Mouse (Mus musculus) heart, postnatal 36 days (tissue): ENCODE measurements around the gene St6galnac3. TPM values are rescaled to one million over a fixed set of nuclear protein-coding genes. Genes with fewer than 3 reads are reported as not detected.
"Not testable (repeated sequence)": the region's sequence is repeated elsewhere in the genome, so short reads cannot be mapped to it uniquely, and the experiment has no call there.

Experiments
- DNase-seq, 2 experiments: peaks; one replicate each; pipeline ENCODE4 v3.0.0; 2021 to 2022
- intact Hi-C: fragments of 180-260 bp; cut with DNase I; formaldehyde crosslinking; loops from one replicate; pipeline ENCODE4 v1.15.1; 2025
- total RNA-seq, 2 experiments: library from RNA; stranded (reverse); gene quantifications; 2 replicates each; pipeline ENCODE4 v1.2.3; 2021

Gene St6galnac3
- total RNA-seq, 2 experiments from 2014 or later = 4.1 to 6.6 TPM

DNA sequence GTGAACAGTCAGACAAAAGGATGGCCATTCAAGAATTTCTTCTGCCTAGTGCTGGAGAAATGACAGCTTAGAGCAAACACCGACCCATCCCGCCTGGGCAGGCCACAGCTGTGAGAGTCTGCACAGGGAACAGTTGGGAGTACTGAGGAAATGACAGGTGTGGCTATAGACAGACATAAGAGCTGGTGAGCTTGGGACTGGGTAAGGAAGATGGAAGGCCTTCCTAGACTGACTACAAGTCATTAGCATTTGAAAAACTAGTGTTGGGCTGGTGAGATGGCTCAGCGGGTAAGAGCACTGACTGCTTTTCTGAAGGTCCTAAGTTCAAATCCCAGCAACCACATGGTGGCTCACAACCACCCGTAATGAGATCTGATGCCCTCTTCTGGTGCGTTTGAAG, 340.3 kb downstream of the St6galnac3 start:
- intact Hi-C loops = not testable (repeated sequence)

DNA sequence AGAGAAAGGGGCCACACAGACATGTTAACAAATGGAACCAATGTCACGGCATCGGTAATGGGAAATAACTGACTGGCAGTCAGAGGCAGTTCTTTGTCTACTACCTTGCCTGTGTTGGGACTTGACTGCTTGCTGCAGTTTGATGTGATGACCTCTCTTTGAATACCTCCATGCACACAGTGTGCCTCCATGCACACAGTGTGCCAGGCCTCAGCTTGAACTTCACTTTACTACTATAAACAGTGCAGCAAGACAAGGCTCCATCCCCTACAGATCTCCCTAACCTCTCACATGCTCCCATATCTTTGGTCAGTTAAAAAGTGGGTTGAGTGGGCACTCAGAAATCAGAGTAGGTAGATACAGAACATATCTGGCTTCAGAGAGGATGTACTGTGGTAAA, 341.3 kb downstream of the St6galnac3 start:
- intact Hi-C loops = no loop called here
- DNase-seq = no peak

More for the DNA sequence above, 340.3 kb downstream of the St6galnac3 start:
- DNase-seq = not testable (repeated sequence)

DNA sequence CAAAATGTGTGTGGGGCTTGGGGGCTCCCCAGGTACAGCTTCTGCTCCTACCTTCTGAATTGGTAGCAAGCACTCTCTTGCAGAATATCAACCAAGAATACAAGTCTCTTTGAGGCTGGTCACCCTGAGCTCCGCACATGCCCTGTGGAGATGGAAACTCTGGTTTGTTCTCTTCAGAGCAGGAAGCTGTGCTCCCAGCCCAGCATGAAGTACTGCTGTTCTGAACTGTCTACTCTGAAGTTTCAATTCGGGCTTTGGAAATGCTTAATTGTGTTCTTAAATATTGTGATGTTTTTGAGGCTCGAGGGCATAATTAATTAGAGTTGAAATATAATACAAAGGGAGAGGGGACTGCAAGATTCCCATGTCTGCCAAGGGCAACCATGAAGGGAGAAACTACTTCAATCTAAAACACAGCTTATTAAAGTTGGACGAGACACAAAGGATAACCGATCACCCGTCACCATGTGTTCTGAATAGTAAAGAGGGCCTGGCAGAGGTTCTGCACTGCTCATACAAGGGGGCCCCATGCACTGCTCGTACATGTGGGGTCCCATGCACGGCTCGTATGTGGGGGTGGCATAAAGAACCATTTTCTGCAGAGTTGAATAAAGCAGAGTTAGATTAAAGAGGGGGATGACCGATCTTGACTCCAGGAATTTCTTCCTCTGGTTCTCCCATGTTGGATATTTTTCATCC, 359.8 kb downstream of the St6galnac3 start:
- DNase-seq = no peak
- intact Hi-C loops = no loop called here

DNA sequence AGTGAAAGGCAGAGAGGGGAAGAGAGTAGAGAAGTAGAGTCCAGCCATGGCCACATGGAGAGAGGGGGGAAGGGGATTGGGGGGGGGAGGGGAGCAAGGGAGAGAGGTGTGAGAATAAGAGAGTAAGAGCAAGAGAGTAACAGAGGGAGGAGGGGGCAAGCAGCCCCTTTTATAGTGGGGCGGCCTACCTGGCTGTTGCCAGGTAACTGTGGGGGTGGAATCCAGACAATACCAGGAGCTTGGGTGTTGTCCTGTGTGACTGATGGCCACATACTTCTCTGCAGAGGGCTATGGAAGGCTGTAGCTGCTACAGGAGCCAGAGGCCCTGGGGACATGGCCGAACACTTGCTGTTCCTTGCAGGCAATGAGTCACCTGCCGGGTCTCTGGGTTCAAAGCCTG, 360.6 kb downstream of the St6galnac3 start:
- intact Hi-C loops = no loop called here
- DNase-seq = no peak

DNA sequence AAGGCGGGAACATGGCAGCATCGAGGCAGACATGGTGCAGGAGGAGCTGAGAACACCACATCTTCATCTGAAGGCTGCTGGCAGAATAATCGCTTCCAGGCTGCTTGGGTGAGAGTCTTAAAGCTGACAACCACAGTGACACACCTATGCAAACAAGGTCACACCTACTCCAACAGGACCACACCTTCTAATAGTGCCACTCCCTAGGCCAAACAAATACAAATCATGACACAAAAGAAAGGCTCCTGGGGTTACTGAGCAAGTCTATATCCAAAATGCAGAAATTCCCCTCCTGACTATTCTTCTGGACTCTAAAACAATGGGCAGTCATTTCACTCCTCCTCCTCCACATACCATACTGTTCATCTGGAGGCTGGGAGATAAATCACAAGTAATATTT, 365.0 kb downstream of the St6galnac3 start:
- no peak for DNase-seq
- intact Hi-C loops = no loop called here

DNA sequence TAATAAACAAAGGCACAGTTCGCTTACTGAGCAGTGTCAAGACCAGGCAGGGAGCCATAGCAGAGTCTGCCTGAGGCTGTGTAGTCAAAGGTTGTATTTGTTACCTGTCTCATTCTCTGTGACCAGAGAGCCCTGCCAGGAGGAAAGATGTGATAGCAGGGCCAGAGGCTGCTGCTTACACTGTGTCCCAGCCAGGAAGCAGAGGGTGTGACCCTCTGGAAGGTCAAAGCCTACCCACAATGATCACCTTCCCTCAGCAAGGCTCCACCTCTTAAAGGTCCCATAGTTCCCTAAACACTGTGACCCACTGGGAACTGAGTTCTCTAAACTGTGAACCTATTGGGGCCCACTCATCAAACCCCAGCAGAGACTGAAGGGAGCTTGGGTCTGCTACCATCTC, 368.9 kb downstream of the St6galnac3 start:
- intact Hi-C loops = no loop called here
- DNase-seq = no peak

DNA sequence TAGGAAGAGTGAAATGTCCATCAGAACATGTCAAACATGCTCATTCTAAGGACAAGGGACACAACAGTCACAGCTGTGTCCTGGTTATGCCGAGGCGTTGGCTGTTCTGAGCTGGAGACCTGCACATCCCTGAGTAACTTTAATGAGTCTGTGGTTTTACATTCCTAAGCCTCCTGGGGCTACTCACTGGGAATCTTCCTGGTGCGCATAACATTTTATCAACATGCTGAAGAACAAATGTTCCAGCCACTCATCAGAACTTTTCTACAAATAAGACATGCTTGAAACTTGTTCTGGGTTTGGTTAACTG, 370.0 kb downstream of the St6galnac3 start:
- no peak for DNase-seq
- intact Hi-C loops = no loop called here

DNA sequence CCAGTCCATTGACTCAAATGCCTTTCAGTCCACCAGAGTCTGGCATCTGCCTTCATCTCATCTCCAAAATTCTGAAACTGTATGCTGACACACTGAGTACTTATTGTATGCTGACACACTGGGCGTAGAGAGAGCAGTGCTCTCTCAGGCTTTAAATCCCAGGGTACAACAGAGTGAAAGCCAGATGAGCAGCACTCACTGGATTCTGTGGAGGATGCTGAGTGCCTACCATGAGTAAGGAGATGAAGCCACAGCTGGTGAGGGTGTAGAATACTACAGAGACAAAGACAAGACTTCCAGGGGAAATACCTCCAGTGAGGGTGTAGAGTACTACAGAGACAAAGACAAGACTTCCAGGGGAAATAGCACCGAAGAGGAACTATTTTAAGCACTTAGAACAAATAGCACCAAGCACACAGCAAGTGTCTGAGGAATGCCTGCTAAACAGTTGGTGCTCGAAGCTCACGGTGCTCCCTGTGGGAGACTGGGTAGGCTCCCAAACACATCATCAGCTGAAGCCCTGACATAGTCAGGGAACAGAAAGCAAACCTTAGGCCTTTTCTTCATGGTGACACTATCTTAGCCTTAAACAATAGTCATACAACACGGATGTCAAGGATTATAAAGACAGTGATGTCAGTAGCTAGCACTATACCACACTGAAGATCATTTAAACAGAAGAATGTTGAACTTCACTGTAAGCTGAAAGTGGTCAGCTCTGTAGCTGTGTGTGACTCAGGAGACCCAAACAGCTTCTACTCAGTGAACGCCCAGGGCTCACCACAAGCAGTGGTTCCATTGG, 370.6 kb downstream of the St6galnac3 start:
- intact Hi-C loops = no loop called here
- DNase-seq = no peak

DNA sequence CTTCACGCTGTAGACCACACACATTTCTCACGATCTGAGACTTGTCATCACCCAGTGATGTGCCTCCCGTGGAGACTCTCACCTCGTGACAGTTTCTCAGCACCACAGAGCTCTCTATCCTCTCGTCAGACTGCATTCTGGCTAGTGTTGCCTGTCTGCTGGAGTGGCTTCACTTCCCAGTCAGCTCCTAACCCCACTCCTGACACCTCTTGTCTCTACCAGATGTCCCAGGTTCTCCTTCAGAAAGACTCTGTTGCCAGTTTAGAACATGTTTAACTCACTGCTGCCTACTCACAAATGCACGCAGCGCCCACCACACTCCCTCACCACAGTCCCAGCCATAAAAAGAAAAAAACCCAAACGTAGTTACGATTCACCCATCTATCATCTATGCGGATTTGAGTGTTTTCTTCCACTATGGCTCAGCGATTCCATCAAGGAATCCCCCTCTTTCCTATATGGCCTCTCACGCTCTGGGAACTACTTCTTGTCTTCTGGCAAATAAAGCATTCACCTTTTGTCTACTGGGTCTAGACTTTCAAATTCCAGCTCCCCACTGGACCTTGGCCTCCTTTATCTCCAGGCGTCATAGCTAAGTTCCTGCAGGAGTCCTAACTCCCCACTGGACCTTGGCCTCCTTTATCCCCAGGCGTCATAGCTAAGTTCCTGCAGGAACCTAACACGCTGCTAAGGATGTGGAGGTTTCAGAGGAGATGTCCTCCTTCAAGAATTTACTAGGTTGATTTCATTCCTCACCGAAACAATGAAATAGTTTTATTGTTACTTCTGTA, 371.5 kb downstream of the St6galnac3 start:
- DNase-seq = no peak
- intact Hi-C loops = no loop called here

DNA sequence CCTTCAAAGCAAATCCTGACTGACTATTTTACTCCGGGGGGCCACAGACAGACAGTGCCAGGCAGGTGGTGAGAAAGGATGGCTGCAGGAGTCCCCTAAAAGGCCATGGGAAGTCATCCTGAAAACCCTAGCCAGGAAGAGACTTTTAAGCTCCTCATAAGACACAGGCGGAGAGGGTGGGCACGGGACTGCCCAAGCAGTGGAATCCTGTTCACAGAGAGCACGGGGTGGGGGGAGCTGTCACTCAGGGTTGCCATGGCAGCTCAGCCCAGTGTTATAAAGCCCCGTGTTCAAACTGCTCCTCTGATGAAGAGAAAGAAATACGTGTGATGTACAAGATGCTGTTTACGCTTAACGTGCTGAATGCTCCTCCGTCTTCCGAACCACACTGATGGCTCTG, 375.0 kb downstream of the St6galnac3 start:
- DNase-seq = no peak
- intact Hi-C loops = no loop called here

DNA sequence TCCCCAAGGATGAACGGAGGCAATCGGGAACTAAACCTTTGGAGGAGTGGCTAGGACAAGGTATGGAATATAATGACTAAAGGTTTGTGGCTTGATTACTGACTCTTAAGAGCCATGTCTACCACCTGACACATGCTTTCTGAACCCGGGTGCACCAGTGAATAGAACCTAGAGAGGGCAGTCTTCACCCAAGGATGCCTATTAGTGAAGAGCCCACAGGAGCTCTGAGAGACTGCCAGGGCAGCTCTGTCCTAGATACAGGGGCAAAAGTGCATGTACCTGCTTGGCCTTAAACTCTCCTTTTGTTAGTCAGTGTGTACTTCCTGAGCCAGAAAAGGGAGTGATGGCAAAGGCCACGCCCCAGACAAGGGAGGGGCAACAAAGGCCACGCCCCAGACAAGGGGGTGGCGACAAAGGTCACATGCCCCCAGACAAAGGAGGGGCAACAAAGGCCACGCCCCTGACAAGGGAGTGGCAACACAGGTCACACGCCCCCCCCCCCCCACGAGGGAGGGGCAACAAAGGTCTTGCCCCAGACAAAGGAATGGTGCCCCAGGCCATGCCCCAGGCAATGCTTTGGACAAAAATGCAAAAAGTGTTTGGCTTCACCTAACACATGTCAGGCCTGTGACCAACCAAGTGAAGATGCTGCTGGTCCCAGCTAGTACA, 376.0 kb downstream of the St6galnac3 start:
- intact Hi-C loops = no loop called here
- no peak for DNase-seq

DNA sequence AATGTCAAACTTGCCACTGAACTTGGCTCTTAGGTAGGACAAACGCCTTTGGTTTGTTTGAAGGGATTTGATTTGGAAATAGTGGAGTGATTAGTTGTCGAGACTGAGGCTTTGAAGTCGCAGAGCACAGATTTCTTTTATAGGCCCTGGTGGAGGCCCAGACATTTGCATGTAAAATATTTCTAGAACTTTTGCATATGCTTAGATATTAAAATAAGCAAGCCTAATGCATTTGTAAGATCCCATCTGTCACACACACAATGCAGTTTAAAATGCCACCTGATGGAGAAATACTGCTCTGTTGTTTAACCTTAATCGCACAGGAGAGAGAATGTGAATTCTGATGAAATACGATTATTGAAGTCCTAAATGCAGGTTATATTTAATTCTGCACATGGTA, 380.0 kb downstream of the St6galnac3 start:
- DNase-seq = no peak
- intact Hi-C loops = no loop called here

DNA sequence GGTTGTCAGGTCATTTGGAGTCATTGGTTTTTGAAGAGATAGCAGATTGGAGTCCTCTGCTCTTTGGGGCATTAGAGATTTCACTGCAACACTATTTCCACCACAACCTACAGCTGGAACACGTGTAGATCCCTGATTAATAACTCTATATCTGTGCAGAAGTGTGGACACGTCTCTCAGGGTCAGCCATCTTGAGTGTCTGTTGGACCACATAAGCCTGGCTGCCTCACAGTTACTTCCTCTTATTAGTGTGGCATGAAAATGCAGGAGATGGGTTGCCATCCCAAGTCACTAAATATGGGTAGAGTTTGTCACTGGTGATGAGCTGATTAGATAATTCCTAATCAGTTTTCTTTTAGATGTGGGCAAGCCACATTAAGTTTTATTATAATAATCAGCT, 385.0 kb downstream of the St6galnac3 start:
- intact Hi-C loops = no loop called here
- no peak for DNase-seq

DNA sequence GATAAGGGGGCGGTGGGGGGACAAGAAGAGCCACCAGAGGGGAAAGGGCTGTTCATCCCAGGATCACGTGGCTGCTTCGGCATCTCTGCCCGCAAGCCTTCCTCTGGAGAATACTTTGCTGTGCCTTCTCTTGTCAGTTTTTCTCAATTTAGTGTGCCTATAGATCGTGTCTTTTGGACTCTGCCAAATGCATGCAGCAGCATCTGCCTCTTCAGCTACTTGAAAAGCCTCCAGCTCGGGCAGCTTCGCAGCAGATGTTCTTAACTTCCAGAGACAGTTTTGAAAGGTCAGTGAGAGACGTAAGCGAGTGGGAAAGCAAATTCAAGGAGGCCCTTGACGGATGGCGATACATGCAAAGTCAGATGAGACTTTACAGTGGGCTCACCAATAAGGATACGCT, 385.9 kb downstream of the St6galnac3 start:
- no peak for DNase-seq
- intact Hi-C loops = no loop called here

DNA sequence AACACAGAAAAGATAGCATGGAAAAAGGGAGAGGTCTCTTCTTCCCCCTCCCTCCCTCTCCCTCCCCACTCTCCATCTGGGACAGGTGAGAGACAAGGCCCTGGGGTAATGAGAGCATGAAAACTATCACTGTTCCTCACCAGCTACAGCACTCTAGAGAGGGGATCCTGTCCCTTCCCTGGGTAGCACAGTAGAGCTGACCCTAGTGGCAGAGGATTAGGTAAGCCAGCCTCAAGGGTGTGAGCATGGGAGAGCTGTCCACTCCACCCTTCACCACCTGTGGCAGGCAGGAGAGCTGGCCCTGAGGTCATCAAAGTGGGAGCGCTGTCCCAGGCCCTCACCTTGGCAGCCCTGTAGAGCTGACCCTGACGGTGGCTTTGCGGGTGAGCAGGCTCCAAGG, 387.2 kb downstream of the St6galnac3 start:
- intact Hi-C loops = no loop called here
- DNase-seq = no peak

DNA sequence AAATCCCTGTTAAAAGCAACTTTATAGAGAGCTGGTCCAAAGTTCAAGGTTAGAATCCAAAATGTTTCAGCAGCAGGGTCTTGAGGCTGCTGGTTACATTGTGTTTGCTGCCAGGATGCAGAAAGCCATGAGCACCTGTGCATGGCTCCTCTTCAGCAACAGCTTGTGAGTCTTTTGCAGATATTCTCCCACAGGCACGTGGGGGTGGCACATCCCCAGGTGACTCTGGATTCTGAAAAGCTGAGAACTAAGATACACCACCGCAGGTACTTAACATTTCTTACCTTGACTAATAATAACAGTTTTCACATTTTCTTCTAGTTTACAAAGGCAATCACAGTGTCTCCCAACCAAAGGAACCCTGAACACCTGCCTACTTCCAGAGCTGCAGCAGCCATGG, 387.8 kb downstream of the St6galnac3 start:
- DNase-seq = no peak
- intact Hi-C loops = no loop called here

DNA sequence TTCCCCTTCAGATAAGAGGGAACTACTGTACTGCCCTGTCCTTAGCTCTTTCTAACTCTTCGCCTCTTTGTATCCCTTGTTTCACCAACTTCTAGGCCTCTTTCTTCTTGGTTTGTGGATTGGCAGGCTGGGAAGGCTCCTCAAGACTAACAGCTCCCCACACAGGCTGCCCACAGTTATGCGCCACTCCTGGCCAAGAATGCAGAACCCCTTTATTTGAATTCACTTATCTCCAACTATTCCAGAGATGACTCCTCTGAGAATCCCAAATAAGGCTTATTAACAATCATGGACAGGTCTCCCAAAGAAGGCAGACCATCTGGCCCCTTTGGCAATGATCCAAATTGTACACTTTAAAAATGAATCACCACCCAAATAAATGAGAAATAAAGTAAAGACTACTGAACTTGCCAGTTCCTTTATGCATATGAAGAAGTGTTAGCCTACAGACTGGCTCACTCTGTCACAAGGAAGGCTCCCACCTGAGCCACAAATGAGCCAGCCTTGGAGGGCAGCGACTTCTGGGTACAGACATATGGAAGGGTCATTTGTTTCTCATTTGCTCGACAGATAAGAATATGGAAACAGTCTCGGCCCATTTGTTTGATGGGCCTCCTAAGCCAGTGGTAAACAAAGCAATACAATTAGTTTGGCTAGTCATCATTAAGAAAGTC, 390.7 kb downstream of the St6galnac3 start:
- intact Hi-C loops = no loop called here
- DNase-seq = no peak

DNA sequence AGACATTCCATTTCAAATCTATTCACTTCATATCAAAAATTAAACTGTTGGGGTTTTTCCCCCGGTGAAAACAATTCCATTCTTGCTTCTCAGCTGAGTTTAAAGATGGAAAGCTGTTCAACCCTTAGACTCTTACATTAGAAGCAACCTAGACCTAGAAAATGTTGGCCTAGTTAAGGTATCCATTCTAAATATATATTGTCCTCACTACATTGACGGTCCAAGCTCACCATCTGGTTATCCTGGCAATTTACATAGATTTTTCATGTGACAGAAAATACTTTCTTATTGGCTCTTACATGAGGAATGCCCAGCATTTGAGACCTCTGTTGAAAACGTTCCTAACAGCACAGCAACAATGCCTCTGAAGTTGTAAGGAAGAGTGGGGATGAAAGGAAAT, 400.7 kb downstream of the St6galnac3 start:
- no peak for DNase-seq
- intact Hi-C loops = no loop called here

DNA sequence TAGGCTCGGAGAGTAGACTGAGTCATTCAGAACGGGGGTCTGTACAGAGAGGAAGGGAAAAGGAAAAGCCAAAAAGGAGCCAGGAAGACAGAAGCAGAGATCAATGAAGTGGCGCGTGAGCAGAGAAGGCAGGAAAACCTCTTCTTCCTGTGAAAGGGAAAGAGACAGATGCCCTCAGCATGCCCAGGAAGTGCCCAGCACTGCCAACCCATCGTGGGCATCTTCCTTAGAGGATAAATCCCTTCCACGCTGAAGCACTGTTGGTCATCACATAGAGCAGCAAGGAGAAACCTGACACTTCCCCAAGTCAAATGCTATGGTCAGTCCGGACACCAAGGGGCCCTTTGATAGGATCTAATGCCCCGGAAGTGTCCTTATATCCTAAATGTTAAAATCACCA, 401.5 kb downstream of the St6galnac3 start:
- intact Hi-C loops = no loop called here
- no peak for DNase-seq

DNA sequence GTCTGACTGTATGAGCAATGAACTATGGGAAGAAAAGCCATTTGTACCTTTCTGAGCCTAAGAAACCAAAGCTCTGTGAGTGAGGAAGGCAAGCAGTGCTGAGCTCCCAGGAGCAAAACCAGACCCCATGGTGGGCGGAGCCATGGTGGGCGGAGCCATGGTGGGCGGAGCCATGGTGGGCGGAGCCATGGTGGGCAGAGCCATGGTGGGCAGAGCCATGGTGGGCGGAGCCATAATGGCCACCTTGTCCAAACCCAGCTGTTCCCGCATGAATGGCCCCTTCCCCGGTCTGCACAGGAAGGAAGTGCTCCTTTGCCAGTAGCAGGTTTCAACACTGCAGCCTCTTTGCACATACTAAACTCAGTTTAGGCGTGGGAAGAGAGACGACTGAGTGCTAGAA, 411.4 kb downstream of the St6galnac3 start:
- intact Hi-C loops = no loop called here
- DNase-seq = no peak

DNA sequence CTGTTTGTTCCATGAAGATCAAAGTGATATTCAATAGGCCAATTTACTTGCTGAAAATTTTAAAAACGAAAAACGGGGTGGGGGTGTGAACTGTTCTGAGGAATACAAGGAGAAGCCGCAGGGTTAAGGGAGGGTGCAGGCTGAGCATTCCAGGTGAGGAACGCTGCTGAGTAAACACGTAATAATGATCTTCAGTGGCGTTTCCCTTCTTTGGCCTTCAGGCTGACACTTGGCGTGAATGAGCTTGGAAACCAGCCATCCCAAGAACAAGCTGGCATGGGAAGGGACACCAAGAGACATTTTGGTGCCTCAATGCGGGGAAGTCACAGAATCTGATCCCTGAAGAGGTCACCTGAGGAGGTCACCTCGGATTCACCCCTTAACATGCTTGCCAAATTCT, 411.8 kb downstream of the St6galnac3 start:
- intact Hi-C loops = no loop called here
- no peak for DNase-seq
